Mouse (Mus musculus) forebrain, embryonic 13.5 days (tissue): ENCODE data around the gene Fut8. TPM values are rescaled to one million over a fixed set of nuclear protein-coding genes. Genes with fewer than 3 reads are reported as not detected.

Experiments used
- ATAC-seq: fragments of 200-750 bp; cut with Nextera tagmentation; 2 replicates; pipeline ENCODE4 v1.8.0; 2017
- H3K27ac ChIP-seq: fragments of 300-500 bp; sonication (generic); 2 replicates; pipeline ENCODE4 v1.5.1; 2015; ENCODE audit warnings: inconsistent platforms, mild to moderate bottlenecking, moderate library complexity
- H3K27me3 ChIP-seq: fragments of 300-500 bp; sonication (generic); 2 replicates; pipeline ENCODE4 v1.6.1; 2015; ENCODE audit warnings: mild to moderate bottlenecking, inconsistent platforms
- H3K36me3 ChIP-seq: fragments of 300-500 bp; sonication (generic); 2 replicates; pipeline ENCODE4 v1.6.1; 2015; ENCODE audit warnings: mild to moderate bottlenecking, inconsistent platforms; ENCODE audit not compliant: poor library complexity, severe bottlenecking
- H3K4me1 ChIP-seq: fragments of 300-500 bp; sonication (generic); 2 replicates; pipeline ENCODE4 v1.6.1; 2015; ENCODE audit warnings: inconsistent platforms
- H3K4me2 ChIP-seq: fragments of 300-500 bp; sonication (generic); 2 replicates; pipeline ENCODE4 v1.6.1; 2015; ENCODE audit warnings: inconsistent platforms, mild to moderate bottlenecking, moderate library complexity
- H3K4me3 ChIP-seq: fragments of 300-500 bp; sonication (generic); 2 replicates; pipeline ENCODE4 v1.5.1; 2015; ENCODE audit warnings: mild to moderate bottlenecking, inconsistent platforms
- H3K9ac ChIP-seq: fragments of 300-500 bp; sonication (generic); 2 replicates; pipeline ENCODE4 v1.6.1; 2015; ENCODE audit warnings: mild to moderate bottlenecking, inconsistent platforms
- H3K9me3 ChIP-seq: fragments of 300-500 bp; sonication (generic); replicated peaks from 2 replicates; pipeline ENCODE4 v1.6.1; 2016; ENCODE audit warnings: inconsistent platforms
- WGBS: fragments of 180-500 bp; shearing (Covaris S2); methylation state at CpG from one replicate; pipeline ENCODE4 v1.1.7; 2015; 5-methylcytosine and 5-hydroxymethylcytosine counted together
- polyA plus RNA-seq: library from polyadenylated mRNA; unstranded; fragments of >200 nt; fragmentation: Nextera tagmentation; extraction: Ambion mirVana; gene quantifications from 2 replicates; pipeline ENCODE4 v1.2.1, GENCODE M21; 2015

The Fut8 gene
- polyA plus RNA-seq, 1 experiment from 2014 or later, result 27.7 TPM

DNA sequence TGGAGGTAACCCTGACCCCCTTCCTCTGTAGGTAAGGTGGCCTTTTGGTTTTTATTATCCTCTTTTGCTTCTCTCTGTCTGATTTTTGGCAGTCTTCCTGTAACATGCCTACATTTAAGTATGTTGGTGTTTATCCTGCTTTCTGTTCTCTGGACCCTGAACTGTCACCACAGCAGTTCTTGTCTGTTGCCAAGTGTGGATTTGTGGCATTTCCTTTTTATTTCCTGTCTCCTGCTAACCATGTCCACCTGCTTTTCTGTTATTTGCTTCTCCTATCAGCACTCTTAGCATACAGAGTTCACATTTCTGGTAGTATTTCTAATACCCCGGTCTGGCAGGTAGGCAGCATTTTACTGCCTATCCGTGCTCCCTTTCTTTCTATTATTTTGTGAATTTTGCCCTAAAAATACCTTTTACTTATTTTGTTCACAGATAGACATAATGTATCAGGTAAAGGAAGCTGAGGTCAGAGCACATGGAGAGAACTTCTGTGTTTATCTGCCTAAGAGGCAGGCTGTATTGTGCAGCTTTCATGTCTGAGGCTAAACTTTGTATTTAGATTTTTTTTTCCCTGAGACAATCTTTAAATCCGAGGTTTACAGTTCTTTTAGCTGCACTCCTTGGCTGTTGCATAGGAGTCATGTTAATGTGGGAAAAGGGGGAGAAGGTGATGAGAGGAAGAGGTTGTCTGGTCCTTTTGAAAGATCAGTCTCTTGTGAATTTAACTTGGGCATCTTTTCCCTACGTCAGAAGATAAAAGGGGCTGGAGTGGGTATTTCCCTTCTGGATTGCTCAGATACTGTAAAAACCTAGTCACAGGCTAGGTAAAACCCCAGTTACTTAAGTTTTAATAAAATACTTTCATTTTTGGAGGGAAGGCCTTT is 54.7 kb downstream of the Fut8 start:
- WGBS, result 80% methylated on average over 4 of the region's 4 CpGs
- Histone ChIP-seq H3K27ac (no peak overlapping the region), H3K36me3 (no peaks in the 10 kb centered on the region), H3K4me2 (no peak overlapping the region), H3K9ac (no peak overlapping the region), H3K4me3 (no peak overlapping the region), H3K9me3 (no peaks in the 10 kb centered on the region), H3K4me1 (peaks cover 11% of the 10 kb centered on the region), H3K27me3 (no peaks in the 10 kb centered on the region)
- no peak for ATAC-seq

DNA sequence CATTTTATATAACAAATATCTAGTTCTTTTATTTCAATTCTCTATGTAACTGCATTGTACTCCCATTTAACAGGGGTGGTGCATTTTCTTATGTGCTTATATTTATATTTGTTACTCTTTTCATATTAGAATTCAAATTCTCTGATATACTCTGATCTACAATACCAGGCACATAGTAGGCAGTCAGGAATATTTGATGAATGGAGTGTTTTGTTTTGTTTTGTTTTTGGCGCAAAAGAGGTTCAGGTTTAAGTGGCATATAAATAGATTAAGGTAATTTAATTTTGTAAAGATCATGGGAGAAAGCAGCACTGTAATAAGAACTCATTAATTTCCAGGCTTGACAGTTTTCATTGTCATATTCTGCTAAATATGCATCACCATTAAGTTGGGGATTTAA is 58.2 kb downstream of the Fut8 start:
- Histone ChIP-seq H3K9me3 (no peaks in the 10 kb centered on the region), H3K27me3 (no peaks in the 10 kb centered on the region), H3K9ac (no peak overlapping the region), H3K4me3 (no peak overlapping the region), H3K36me3 (no peaks in the 10 kb centered on the region), H3K4me1 (peaks cover under 1% of the 10 kb centered on the region; the same call in 1 of the 2 replicates), H3K4me2 (no peak overlapping the region), H3K27ac (no peak overlapping the region)
- ATAC-seq, result no peak
- 80% methylated on average over 1 of the region's 1 CpGs for WGBS

DNA sequence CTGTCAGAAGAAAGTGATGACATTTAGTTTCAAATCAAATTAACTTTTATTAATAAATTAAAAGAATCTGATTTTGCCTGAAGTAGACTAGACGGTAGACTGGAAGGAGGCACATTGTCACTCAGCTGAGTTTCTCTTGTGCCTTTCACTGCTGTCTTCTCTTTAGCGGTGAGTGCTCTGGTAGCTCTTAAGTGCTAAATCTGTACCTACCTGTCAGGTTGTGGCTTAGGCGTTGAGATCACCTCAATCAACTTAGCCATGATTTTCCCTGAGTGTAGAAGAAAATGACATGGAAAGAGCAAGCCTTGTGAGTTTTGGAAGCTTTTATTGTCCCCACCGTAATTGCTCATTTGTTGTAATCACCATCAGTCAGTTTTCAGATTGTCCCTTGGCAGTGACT is 59.2 kb downstream of the Fut8 start:
- 87% methylated on average over 4 of the region's 4 CpGs for WGBS
- no peak for ATAC-seq
- no peak overlapping the region for H3K4me3 ChIP-seq
- no peak overlapping the region for H3K9ac ChIP-seq
- H3K36me3 ChIP-seq, result no peaks in the 10 kb centered on the region
- H3K27me3 ChIP-seq, result no peaks in the 10 kb centered on the region
- no peak overlapping the region for H3K4me2 ChIP-seq
- H3K27ac ChIP-seq, result no peak overlapping the region
- H3K4me1 ChIP-seq, result no peaks in the 10 kb centered on the region
- H3K9me3 ChIP-seq, result no peaks in the 10 kb centered on the region

DNA sequence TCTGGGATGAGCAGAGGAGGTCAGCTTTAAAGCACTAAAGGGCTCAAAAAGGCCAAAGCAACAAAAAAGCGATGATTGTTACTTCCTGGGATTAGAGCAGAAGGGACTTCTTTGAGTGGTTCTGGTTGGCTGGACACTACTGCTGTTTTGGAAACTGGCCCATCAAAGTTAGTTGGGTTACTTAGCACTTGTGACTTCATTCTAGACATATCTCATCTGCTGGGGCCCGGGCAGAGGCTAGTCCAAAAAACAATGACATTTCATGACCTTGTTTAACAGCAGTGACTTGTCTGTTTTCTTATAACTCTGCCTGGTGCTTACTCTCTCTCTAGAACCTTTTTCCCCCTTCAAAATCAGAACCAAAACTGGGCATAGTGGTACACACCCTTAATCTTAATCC is 59.9 kb downstream of the Fut8 start:
- no peak for ATAC-seq
- Histone ChIP-seq H3K27ac (no peak overlapping the region), H3K36me3 (no peaks in the 10 kb centered on the region), H3K9me3 (no peaks in the 10 kb centered on the region), H3K9ac (no peak overlapping the region), H3K4me3 (no peak overlapping the region), H3K4me1 (no peaks in the 10 kb centered on the region), H3K4me2 (no peak overlapping the region), H3K27me3 (no peaks in the 10 kb centered on the region)
- 92% methylated on average over 2 of the region's 2 CpGs for WGBS

DNA sequence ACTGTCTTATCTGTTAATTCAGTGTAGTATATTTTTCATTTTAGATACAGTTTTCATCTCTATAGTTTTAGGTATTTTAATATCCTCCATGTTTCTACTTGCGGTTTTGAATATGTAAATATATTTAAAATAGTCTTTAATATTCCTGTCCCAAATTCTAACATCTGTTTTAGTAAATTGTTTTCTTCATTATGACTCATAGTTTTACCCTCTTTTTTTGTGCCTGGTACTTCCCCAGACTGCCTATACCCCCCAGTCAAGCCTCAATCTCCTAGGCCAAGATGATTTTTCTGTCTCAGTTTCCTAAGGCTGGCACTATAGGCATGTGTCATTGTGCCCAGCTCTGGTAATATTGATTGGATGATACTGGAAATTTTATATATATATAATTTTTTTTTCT is 64.1 kb downstream of the Fut8 start:
- Histone ChIP-seq H3K4me2 (no peak overlapping the region), H3K9ac (no peak overlapping the region), H3K36me3 (no peaks in the 10 kb centered on the region), H3K4me3 (no peak overlapping the region), H3K27me3 (no peaks in the 10 kb centered on the region), H3K27ac (no peak overlapping the region), H3K9me3 (no peaks in the 10 kb centered on the region), H3K4me1 (no peaks in the 10 kb centered on the region)
- 97% methylated on average over 1 of the region's 1 CpGs for WGBS
- no peak for ATAC-seq

DNA sequence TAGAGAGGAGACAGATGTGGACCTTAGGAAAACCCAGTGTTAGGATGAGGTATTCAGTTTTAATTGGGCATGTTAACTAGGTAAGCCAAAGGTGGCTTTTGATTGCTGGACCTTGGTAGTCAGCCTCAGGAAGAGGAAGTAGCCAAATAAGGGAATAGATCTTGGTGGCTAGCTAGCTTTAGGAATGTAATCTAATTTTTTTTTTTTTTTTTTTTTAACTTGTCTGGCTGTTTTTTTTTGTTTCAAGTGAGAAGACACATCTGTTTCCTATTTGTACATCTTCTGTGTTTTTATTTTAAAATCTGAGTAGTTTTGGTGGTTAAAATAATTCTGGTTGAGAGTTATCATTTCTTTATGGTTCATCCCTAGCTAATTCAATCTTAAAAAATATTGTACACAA is 65.4 kb downstream of the Fut8 start:
- Histone ChIP-seq H3K4me2 (no peak overlapping the region), H3K9me3 (no peaks in the 10 kb centered on the region), H3K4me1 (no peaks in the 10 kb centered on the region), H3K9ac (no peak overlapping the region), H3K4me3 (no peak overlapping the region), H3K36me3 (no peaks in the 10 kb centered on the region), H3K27me3 (no peaks in the 10 kb centered on the region), H3K27ac (no peak overlapping the region)
- ATAC-seq, result no peak

DNA sequence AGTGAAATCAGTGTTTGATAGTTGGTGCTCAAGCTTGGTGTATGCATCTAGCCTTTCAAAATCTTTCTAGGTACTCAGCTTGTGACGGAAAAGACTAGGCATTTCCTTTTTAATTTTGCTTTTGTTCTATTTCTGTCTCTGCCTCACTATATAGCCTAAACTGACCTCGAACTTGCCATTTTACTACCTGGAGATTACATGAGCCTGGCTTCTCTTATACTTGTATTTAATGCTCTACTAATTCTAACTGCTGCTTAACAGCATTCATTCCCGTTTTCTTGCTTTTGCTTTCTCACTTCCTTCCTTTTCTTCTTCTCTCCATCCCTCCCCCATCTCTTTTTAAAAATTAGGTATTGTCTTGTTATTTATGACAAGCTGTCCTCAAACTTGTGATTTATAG is 67.6 kb downstream of the Fut8 start:
- Histone ChIP-seq H3K4me1 (no peaks in the 10 kb centered on the region), H3K9me3 (no peaks in the 10 kb centered on the region), H3K9ac (no peak overlapping the region), H3K27me3 (no peaks in the 10 kb centered on the region), H3K4me2 (no peak overlapping the region), H3K27ac (no peak overlapping the region), H3K4me3 (no peak overlapping the region), H3K36me3 (no peaks in the 10 kb centered on the region)
- ATAC-seq, result no peak
- 88% methylated on average over 3 of the region's 3 CpGs for WGBS

DNA sequence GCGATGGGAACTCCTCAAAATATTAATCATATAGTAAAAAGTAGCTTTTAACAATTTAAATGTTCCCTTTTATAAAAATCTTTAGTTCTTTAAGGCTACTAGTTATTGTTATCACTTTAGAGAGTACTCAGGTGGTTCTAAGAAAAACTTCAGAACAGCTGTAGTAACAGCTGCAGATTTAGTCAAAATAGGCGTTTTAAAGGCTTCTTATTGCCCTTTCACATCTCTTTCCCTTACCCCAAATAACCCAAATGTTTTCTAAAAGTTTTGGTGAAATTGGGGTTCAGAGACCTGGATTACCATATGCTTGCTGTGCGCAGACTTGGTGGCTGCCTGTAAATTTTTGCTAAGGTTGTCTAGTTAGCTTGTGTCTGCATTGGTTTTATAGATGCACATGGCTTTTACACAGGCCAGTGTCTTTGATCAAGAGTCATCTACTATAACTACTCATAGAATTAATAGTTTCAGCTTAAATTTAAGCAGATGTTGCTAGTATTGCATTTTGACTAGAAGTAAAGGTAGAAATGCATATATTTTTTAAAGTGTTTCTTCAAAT is 68.9 kb downstream of the Fut8 start:
- Histone ChIP-seq H3K4me1 (no peaks in the 10 kb centered on the region), H3K9ac (no peak overlapping the region), H3K27ac (no peak overlapping the region), H3K27me3 (no peaks in the 10 kb centered on the region), H3K4me3 (no peak overlapping the region), H3K36me3 (no peaks in the 10 kb centered on the region), H3K4me2 (no peak overlapping the region), H3K9me3 (no peaks in the 10 kb centered on the region)
- no peak for ATAC-seq
- 91% methylated on average over 3 of the region's 3 CpGs for WGBS

DNA sequence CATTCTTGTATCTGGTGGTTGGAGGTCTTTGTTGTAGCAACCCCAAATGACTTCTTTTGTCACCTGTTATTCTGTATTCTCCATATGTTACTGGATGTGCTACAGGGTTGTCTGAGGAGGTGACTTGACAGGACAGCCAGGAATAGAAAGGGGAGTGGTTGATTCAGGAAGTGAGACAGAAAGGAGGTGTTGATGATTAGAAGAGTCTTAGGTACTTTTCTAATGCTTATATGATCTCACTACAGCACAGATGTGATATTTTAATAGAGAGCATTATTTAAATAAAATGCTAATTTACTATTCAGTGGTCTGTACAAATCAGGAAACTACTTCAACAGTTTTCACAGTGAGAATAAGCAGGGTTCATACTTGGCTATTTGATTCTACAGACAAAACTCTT is 71.6 kb downstream of the Fut8 start:
- Histone ChIP-seq H3K4me2 (no peak overlapping the region), H3K4me1 (no peaks in the 10 kb centered on the region), H3K27ac (no peak overlapping the region), H3K9me3 (no peaks in the 10 kb centered on the region), H3K9ac (no peak overlapping the region), H3K4me3 (no peak overlapping the region), H3K36me3 (no peaks in the 10 kb centered on the region), H3K27me3 (no peaks in the 10 kb centered on the region)
- no peak for ATAC-seq

DNA sequence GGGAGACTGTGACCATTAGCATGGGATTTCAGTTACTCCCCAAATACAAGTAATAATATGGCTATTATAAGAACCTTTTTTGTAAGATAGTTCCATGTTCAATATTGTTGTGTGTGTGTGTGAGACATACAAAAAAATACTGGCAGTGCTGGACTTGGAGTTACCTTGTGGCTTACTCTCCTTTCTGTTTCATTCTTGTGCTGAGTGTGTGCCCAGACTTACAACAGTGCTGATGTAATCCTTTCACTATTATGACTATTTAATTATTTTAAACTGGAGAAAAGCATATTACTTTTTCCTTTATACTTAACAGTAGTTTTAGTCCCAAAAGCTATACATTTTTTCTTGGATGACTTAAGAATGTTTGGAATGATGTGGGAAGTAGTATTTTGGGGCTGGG is 75.6 kb downstream of the Fut8 start:
- H3K4me3 ChIP-seq, result no peak overlapping the region
- H3K36me3 ChIP-seq, result no peaks in the 10 kb centered on the region
- H3K9me3 ChIP-seq, result no peaks in the 10 kb centered on the region
- no peaks in the 10 kb centered on the region for H3K27me3 ChIP-seq
- no peaks in the 10 kb centered on the region for H3K4me1 ChIP-seq
- no peak overlapping the region for H3K4me2 ChIP-seq
- no peak for ATAC-seq
- H3K27ac ChIP-seq, result no peak overlapping the region
- H3K9ac ChIP-seq, result no peak overlapping the region

DNA sequence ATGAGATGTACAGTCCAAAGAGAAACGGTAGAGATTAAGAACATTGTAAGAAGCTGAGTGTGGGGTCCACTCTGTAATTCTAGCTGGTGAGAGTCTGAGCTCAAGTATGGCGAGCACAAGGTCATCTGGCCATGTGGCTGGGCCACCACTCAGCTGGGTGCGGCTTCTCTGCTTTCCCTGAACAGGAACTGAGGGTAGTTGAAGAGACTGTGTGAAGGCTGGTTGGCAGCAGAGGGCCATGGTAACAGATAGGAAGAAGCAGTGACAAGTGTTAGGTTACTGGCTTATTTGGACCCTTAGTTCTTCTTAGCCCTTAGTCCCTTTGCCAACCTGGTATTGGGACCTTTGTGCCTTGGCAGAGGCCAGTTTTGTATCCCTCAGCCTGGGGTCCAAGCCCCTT is 86.2 kb downstream of the Fut8 start:
- H3K4me3 ChIP-seq, result no peak overlapping the region
- no peak overlapping the region for H3K4me2 ChIP-seq
- ATAC-seq, result no peak
- H3K9ac ChIP-seq, result no peak overlapping the region
- no peaks in the 10 kb centered on the region for H3K4me1 ChIP-seq
- H3K9me3 ChIP-seq, result no peaks in the 10 kb centered on the region
- WGBS, result 64% methylated on average over 3 of the region's 3 CpGs
- no peaks in the 10 kb centered on the region for H3K27me3 ChIP-seq
- no peaks in the 10 kb centered on the region for H3K36me3 ChIP-seq
- no peak overlapping the region for H3K27ac ChIP-seq

DNA sequence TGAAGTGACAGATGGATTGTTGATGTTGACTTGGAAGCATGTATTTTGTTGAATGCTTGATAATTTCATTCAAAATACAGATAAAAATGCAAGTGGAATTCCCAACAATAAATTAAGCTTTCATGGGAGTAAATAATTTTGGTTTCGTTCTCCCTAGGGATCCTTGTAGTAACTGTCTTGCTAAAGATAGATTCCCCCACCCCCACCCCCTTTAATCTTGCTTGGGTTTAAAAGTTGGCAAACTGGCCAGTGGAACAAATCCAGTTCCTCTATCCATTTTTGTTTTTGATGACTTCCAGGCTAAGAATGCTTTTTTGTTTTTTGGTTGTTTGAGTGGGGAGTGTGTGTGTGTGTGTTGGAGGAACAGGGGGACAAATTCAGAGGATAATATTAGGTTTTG is 108.6 kb downstream of the Fut8 start:
- Histone ChIP-seq H3K4me3 (no peak overlapping the region), H3K4me1 (no peaks in the 10 kb centered on the region), H3K27me3 (no peaks in the 10 kb centered on the region), H3K4me2 (no peak overlapping the region), H3K27ac (no peak overlapping the region), H3K36me3 (no peaks in the 10 kb centered on the region), H3K9ac (no peak overlapping the region), H3K9me3 (no peaks in the 10 kb centered on the region)
- 91% methylated on average over 1 of the region's 1 CpGs for WGBS
- no peak for ATAC-seq

DNA sequence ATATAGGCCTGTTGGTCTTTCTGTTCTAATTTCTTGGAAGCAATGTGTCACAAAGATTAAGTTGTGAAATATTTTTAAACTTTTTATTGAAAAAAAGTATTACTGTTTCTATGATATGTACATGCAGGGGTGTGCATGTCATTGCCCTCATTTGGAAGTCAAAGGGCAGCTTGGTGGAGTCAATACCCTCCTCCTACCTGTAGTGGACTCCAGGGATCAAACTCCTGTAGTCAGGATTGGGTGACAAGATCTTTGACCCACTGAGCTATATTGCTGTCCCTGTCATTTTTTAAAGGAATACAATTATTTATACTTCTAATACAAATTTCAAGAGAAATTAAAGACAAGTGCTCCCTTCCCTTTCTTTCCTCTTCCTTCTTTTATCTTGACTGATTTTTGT is 111.6 kb downstream of the Fut8 start:
- ATAC-seq, result no peak
- no peaks in the 10 kb centered on the region for H3K9me3 ChIP-seq
- no peak overlapping the region for H3K4me2 ChIP-seq
- no peak overlapping the region for H3K4me3 ChIP-seq
- no peak overlapping the region for H3K9ac ChIP-seq
- H3K36me3 ChIP-seq, result no peaks in the 10 kb centered on the region
- H3K27ac ChIP-seq, result no peak overlapping the region
- H3K27me3 ChIP-seq, result no peaks in the 10 kb centered on the region
- no peaks in the 10 kb centered on the region for H3K4me1 ChIP-seq
